Mouse (Mus musculus): ENCODE results near the gene Nxnl1. TPM values are rescaled to one million over a fixed set of nuclear protein-coding genes. Genes with fewer than 3 reads are reported as not detected.

Nxnl1 gene
- total and polyA plus RNA-seq, 2 experiments: not detected

DNA sequence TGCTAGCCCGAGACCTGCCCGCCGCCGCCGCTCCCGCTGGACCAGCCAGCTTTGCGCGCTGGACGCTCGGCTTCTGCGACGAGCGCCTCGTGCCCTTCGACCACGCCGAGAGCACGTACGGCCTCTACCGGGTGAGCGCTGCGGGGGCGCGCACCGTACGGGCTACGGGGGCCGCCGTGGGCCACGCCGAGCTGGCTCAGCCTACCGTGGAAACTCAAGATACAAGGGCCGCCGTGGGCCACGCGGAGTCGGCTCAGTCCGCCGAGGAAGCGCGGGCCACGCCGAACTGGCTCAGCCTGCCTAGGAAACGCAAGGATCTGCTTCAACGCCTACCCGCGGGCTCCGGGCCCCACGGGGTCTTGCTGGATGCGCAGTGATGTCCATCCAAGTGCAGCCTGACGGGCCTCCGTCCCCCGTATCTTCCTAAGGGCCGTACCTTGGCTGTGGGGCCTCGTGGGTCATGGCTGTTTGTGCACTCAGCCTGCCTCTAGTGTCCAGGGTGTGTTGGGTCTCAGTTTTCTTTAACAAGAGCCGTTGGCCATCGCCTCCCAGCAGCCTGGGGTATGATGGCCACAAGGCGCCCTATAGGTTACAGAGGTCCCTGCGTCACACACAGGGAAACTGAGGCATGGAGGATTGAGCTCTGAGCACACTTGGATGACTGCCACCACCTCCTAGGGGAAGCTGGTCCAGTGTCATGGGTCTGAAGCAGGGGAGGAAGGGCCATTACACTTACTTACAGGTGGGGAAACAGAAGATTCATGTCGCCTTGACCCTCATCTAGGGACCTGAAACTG lies 26.2 kb upstream of the Nxnl1 start:
- H3K79me2 ChIP-seq (ENCODE audit: control insufficient read depth, insufficient read depth, low read length): no peaks in the 10 kb centered on the region
- WGBS: 3% methylated on average over 60 of the region's 60 CpGs
- peak overlapping the region; percentile 86 for H3K4me3 ChIP-seq (ENCODE audit: insufficient read depth, low read depth, low read length)
- H3K4me1 ChIP-seq (ENCODE audit: control insufficient read depth, insufficient read depth, low read length): peaks cover 12% of the 10 kb centered on the region
- DNase-seq (ENCODE audit: extremely low read depth, low read depth, low spot score): peak; percentile 55
- no peaks in the 10 kb centered on the region for H3K27me3 ChIP-seq (ENCODE audit: control insufficient read depth, insufficient read depth, low read length)
- peak overlapping the region; percentile 97 for H3K9ac ChIP-seq (ENCODE audit: low read depth, low read length)
- peak; percentile 1; the same call in 1 of the 2 replicates for TF ChIP-seq CTCF (IDR thresholded peaks at IDR 0.05; ENCODE audit: low read depth, low read length)
- 0 out of 2 replicates have a peak, but pooled peaks have one; percentile 49 for TF ChIP-seq POLR2A (IDR thresholded peaks at IDR 0.05; ENCODE audit: extremely low read depth, insufficient read depth, low read length)
- H3K27ac ChIP-seq (replicated peaks; ENCODE audit: insufficient read depth, low read depth, low read length): peak overlapping the region; percentile 93
- no peaks in the 10 kb centered on the region for H3K36me3 ChIP-seq (ENCODE audit: control insufficient read depth, insufficient read depth, low read length)

DNA sequence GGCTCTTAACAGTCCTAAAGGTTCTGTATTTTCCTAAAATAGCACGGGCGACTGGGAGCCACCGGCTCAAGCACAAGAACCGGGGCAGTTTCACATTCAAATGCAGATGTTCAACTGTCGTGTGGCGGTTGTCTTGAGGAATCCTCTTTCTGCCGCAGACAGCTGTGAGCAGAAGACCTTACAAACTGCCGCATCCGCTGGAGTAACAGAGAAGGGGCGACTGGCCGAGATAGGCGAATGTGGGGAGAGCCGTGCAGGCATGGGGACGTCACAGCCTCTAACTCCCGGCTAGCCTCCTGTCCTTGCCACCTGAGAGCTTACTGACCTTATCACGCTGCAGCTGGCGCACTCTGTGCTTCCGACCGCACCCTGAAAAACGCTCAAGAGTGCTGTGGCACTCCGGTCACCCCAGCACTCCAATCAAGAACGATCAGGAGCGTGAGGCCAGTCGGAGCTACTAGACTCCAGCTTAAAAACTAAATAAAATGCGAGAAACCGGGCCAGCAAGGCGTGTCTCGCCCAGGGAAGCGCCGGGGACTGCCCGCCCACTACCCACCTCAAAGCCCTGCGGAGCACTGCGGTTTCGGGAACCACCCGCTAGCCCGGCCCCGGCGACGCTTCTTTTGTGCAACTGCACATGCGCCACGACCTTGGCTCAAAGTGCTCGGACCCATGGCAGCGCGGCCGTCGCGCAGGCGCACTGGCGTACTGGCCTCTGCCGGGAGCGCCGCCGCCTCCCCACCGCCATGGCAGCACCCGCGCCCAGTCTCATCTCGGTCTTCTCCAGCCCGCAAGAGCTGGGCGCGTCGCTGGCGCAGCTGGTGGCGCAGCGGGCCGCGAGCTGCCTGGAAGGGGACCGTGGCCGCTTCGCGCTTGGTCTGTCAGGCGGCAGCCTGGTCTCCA lies 25.3 kb upstream of the Nxnl1 start, which contains the start of gene Pgls:
Gene Pgls, plus strand, starts transcription at position 706 of the 903 bp plus-strand sequence.
- Histone ChIP-seq H3K4me1 (ENCODE audit: control insufficient read depth, insufficient read depth, low read length) (peaks cover 12% of the 10 kb centered on the region), H3K79me2 (ENCODE audit: control insufficient read depth, insufficient read depth, low read length) (no peaks in the 10 kb centered on the region), H3K4me3 (ENCODE audit: insufficient read depth, low read depth, low read length) (peak within 1 kb of the TSS; percentile 86), H3K27ac (replicated peaks; ENCODE audit: insufficient read depth, low read depth, low read length) (peak within 1 kb of the TSS; percentile 93), H3K9ac (ENCODE audit: low read depth, low read length) (peak within 1 kb of the TSS; percentile 97), H3K36me3 (ENCODE audit: control insufficient read depth, insufficient read depth, low read length) (no peaks in the 10 kb centered on the region), H3K27me3 (ENCODE audit: control insufficient read depth, insufficient read depth, low read length) (no peaks in the 10 kb centered on the region)
- TF ChIP-seq POLR2A (IDR thresholded peaks at IDR 0.05; ENCODE audit: extremely low read depth, insufficient read depth, low read length): no peak; the same call in 1 of the 2 replicates
- TF ChIP-seq CTCF (IDR thresholded peaks at IDR 0.05; ENCODE audit: low read depth, low read length): no peak
- WGBS: under 1% methylated on average over 69 of the region's 71 CpGs
- peak; percentile 86 for DNase-seq (ENCODE audit: extremely low read depth, low read depth, low spot score)

DNA sequence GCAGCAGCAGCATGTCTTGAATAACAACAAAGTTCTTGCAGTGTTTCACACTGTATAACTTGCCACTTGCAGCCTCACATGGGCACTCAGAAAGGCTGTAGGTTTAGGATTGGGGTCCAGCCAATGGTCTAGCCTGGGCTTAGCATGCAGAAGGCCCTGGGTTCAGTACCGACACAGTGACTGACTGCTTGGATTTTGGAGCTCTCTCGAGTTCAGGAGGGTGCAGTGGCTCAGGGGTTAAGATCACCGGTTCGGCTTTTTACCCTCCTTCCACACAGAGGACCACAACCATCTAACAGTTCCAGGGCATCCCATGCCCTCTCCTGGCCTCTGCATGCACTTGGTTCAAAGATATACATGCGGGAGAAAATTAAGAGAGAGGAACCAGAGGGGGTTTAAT lies 24.6 kb upstream of the Nxnl1 start:
- Histone ChIP-seq H3K4me1 (ENCODE audit: control insufficient read depth, insufficient read depth, low read length) (peaks cover 12% of the 10 kb centered on the region), H3K9ac (ENCODE audit: low read depth, low read length) (0 out of 2 replicates have a peak overlapping the region, but pooled peaks have one; percentile 21), H3K79me2 (ENCODE audit: control insufficient read depth, insufficient read depth, low read length) (no peaks in the 10 kb centered on the region), H3K27me3 (ENCODE audit: control insufficient read depth, insufficient read depth, low read length) (no peaks in the 10 kb centered on the region), H3K4me3 (ENCODE audit: insufficient read depth, low read depth, low read length) (peak overlapping the region; percentile 86; the same call in 1 of the 2 replicates), H3K27ac (replicated peaks; ENCODE audit: insufficient read depth, low read depth, low read length) (peak overlapping the region; percentile 88; the same call in 1 of the 2 replicates), H3K36me3 (ENCODE audit: control insufficient read depth, insufficient read depth, low read length) (no peaks in the 10 kb centered on the region)
- no peak for DNase-seq (ENCODE audit: extremely low read depth, low read depth, low spot score)
- no peak for TF ChIP-seq CTCF (IDR thresholded peaks at IDR 0.05; ENCODE audit: low read depth, low read length)
- TF ChIP-seq POLR2A (IDR thresholded peaks at IDR 0.05; ENCODE audit: extremely low read depth, insufficient read depth, low read length): no peak
- 26% methylated on average over 5 of the region's 5 CpGs for WGBS

DNA sequence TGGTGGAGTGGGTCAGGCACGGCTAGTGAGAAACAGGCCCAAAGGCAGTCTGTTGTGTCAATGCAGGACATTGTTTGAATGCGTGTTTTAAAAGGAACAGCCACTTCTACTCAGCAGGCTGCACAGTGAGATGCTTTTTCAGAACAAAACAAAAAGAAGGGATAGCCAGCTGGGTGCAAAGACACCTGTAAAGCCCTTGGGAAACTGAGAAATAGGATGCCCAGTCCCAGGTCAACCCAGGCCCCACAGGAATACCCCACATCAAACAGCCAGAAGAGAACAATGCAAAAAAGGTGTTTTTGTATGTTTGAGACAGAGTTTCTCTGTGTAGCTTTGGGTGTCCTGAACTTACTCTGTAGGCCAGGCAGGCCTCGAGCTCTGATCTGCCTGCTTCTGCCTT lies 22.4 kb upstream of the Nxnl1 start:
- WGBS: 92% methylated on average over 3 of the region's 3 CpGs
- TF ChIP-seq POLR2A (IDR thresholded peaks at IDR 0.05; ENCODE audit: extremely low read depth, insufficient read depth, low read length): no peak
- no peak for TF ChIP-seq CTCF (IDR thresholded peaks at IDR 0.05; ENCODE audit: low read depth, low read length)

DNA sequence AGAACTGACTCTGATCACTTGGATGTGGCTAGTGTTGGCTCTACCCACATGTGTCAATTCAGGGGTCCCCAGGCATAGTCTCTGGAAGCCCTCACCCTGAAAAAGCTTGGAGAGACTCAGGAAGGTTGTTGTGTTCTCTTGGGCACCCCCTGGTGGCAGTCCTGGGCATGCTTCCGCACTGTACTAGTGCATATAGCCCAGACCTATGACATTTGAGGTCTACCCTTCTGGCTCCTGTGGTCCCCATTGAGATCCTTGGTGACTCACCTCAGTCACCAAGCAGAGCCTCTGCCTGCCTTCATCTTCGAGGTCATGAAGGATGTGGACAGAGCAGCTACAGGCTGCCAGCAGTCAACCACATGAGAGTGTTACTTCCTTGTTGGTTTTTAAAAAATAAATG lies 20.5 kb upstream of the Nxnl1 start:
- Histone ChIP-seq H3K36me3 (ENCODE audit: control insufficient read depth, insufficient read depth, low read length) (no peaks in the 10 kb centered on the region), H3K27me3 (ENCODE audit: control insufficient read depth, insufficient read depth, low read length) (no peaks in the 10 kb centered on the region), H3K79me2 (ENCODE audit: control insufficient read depth, insufficient read depth, low read length) (no peaks in the 10 kb centered on the region), H3K9ac (ENCODE audit: low read depth, low read length) (no peak overlapping the region), H3K27ac (replicated peaks; ENCODE audit: insufficient read depth, low read depth, low read length) (no peak overlapping the region), H3K4me1 (ENCODE audit: control insufficient read depth, insufficient read depth, low read length) (peaks cover 5% of the 10 kb centered on the region), H3K4me3 (ENCODE audit: insufficient read depth, low read depth, low read length) (no peak overlapping the region)
- 73% methylated on average over 2 of the region's 2 CpGs for WGBS
- TF ChIP-seq CTCF (IDR thresholded peaks at IDR 0.05; ENCODE audit: low read depth, low read length): peak; percentile 81
- TF ChIP-seq POLR2A (IDR thresholded peaks at IDR 0.05; ENCODE audit: extremely low read depth, insufficient read depth, low read length): no peak
- no peak for DNase-seq (ENCODE audit: extremely low read depth, low read depth, low spot score)

More for the DNA sequence above, 22.4 kb upstream of the Nxnl1 start:
- Histone ChIP-seq H3K36me3 (ENCODE audit: control insufficient read depth, insufficient read depth, low read length) (no peaks in the 10 kb centered on the region), H3K4me1 (ENCODE audit: control insufficient read depth, insufficient read depth, low read length) (peaks cover 12% of the 10 kb centered on the region), H3K9ac (ENCODE audit: low read depth, low read length) (no peak overlapping the region), H3K27me3 (ENCODE audit: control insufficient read depth, insufficient read depth, low read length) (no peaks in the 10 kb centered on the region), H3K27ac (replicated peaks; ENCODE audit: insufficient read depth, low read depth, low read length) (no peak overlapping the region), H3K4me3 (ENCODE audit: insufficient read depth, low read depth, low read length) (no peak overlapping the region), H3K79me2 (ENCODE audit: control insufficient read depth, insufficient read depth, low read length) (no peaks in the 10 kb centered on the region)
- no peak for DNase-seq (ENCODE audit: extremely low read depth, low read depth, low spot score)
